Mouse (Mus musculus) bone marrow, adult 2 months (tissue): Measurements from ENCODE around the gene Narfl. TPM values are rescaled to one million over a fixed set of nuclear protein-coding genes. Genes with fewer than 3 reads are reported as not detected.

Experiments used
- H3K27ac ChIP-seq: fragments of 200-500 bp; 2 replicates; pipeline ENCODE4 v1.5.1; 2012; ENCODE audit warnings: low read depth, mild to moderate bottlenecking, control low read depth, inconsistent platforms, low read length; ENCODE audit not compliant: control insufficient read depth, poor library complexity, insufficient read depth
- H3K4me1 ChIP-seq: fragments of 200-500 bp; 2 replicates; pipeline ENCODE4 v1.6.1; 2011; ENCODE audit warnings: low read length; ENCODE audit not compliant: control insufficient read depth, insufficient read depth
- H3K4me3 ChIP-seq: fragments of 200-500 bp; replicated peaks from 2 replicates; pipeline ENCODE3; 2011; ENCODE audit warnings: mild to moderate bottlenecking, low read depth, low read length, control low read depth; ENCODE audit not compliant: control insufficient read depth
- CTCF ChIP-seq: fragments of 200-500 bp; IDR thresholded peaks from 2 replicates; pipeline ENCODE4 v1.5.1; 2011; ENCODE audit warnings: low read length, control low read depth; ENCODE audit not compliant: control insufficient read depth, insufficient read depth
- POLR2A ChIP-seq: fragments of 200-500 bp; IDR thresholded peaks from 2 replicates; pipeline ENCODE4 v1.6.1; 2011; ENCODE audit warnings: low read depth, mild to moderate bottlenecking, control low read depth, low read length, borderline replicate concordance; ENCODE audit not compliant: control insufficient read depth
- WGBS: fragments of 180-500 bp; shearing (Covaris S2); methylation state at CpG from one replicate; pipeline ENCODE4 v1.1.7; 2018; 5-methylcytosine and 5-hydroxymethylcytosine counted together
- polyA plus RNA-seq: library from polyadenylated mRNA; stranded (reverse); fragments of >200 nt; gene quantifications from 2 replicates; pipeline ENCODE4 v1.2.4, GENCODE M21; 2011; ENCODE audit warnings: low replicate concordance; ENCODE audit not compliant: missing spikeins, insufficient read depth, insufficient read length

Narfl gene
- polyA plus RNA-seq, 1 experiment = 17.0 TPM

DNA sequence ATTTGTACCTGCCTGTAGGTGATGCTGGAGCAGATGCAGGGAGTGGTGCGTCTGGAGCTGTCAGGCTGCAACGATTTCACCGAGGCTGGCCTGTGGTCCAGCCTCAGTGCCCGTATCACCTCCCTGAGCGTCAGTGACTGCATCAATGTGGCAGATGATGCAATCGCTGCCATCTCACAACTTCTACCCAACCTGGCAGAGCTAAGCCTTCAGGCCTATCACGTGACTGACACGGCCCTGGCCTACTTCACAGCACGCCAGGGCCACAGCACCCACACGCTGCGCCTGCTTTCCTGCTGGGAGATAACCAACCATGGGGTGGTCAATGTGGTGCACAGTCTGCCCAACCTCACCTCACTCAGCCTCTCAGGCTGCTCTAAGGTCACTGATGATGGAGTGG is 44.1 kb downstream of the Narfl start:
- no peak overlapping the region for H3K27ac ChIP-seq
- 68% methylated on average over 11 of the region's 11 CpGs for WGBS
- TF ChIP-seq CTCF = no peak
- TF ChIP-seq POLR2A = no peak

DNA sequence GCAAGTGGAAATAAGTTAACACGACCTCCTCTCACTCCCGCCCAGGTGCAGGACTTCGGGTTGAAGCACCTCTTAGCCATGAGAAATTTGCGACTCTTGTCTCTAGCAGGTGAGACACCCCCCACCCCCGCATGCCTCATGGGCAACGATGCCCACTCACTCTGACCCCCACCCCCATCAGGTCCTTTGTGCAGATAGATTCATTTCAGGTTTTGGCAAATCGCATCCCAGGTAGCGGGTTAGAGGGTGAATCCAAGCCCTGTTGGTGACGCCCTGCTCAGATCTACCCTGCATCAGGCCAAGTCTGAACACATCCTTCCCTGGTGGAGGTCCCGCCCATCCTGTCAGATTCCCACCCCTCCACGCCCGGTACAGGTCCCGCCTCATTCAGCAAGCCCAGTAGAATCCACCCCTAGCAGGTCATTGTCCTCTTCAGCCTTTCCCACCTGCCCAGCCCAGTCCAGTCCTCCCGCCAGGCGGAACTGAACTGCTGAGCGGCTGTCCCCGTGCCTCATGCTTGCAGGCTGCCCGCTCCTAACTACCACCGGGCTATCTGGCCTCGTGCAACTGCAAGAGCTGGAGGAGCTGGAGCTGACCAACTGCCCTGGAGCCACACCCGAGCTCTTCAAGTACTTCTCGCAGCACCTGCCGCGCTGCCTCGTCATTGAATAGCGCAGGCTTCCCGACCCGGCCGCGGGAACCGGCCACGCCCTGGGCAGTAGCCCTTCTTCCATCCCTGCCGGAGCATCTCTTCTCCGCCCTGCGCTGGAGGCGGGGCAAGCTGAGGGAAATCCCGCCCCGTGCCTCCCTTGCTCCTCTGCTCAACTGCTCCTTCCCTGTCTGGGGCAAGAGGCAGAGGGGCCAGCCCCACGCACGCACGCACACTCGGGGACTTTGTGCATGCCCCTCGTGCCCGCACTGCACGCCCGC is 45.5 kb downstream of the Narfl start:
- no peak overlapping the region for H3K4me3 ChIP-seq
- TF ChIP-seq CTCF = no peak
- WGBS = 8% methylated on average over 46 of the region's 46 CpGs

More for the DNA sequence above, 44.1 kb downstream of the Narfl start:
- no peak overlapping the region for H3K4me3 ChIP-seq
- no peaks in the 10 kb centered on the region for H3K4me1 ChIP-seq

DNA sequence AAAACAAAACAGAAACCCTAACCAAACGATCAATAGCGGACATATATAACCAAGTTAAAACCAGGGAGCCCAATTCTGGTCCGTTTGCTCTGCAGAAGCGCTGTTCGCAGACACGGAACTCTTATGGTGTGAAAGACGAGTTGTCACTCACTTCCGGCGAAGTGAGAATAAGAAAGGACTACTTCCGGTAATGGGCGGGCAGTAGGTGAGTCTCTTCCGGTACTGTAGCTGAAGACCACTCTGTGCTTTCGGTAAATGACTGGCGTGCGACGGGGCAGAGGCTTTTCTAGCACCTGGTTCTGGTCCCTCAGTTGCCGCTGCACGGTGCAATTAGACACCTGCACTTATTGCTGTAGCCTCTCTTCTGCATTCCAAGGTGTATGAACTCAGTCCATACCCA is 49.9 kb downstream of the Narfl start, which contains the start of gene Wdr24:
Wdr24 (plus strand) TSS at position 176 of the 400 bp plus-strand sequence.
- WGBS = 0% methylated on average over 18 of the region's 18 CpGs
- peaks cover 8% of the 10 kb centered on the region for H3K4me1 ChIP-seq

More for the DNA sequence above, 45.5 kb downstream of the Narfl start:
- H3K4me1 ChIP-seq = peaks cover 3% of the 10 kb centered on the region
- no peak overlapping the region for H3K27ac ChIP-seq

DNA sequence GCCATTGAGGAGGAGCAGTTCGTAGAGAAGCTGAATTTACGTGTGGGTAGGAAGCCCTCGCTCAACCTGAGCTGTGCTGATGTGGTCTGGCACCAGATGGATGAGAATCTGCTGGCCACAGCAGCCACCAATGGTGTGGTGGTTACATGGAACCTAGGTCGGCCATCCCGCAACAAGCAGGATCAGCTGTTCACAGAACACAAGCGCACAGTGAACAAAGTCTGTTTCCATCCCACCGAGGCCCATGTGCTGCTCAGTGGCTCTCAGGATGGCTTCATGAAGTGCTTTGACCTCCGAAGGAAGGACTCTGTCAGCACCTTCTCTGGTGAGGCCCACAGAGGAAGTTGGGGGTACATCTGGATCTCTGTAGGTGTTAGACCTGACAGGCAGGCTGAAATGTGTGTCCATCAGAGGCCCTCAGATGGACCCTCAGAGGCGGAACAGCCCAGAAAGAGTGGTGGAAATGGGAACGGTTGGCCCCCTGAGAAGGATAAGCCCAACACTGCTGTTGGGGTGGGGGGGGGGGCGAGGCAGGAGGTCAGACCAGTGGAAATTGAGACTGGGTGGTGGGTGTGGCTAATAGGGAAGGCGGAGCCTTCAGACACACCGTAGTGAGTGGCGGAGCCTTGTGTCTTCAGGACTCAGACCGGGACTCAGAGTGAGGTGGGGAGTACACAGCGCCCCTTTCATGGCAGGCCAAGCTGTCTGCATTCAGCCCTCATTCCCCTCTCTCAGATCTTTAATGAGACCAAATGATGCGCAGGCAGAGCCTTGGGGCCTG is 51.0 kb downstream of the Narfl start:
- H3K27ac ChIP-seq = no peak overlapping the region
- TF ChIP-seq POLR2A = no peak
- no peak for TF ChIP-seq CTCF
- H3K4me3 ChIP-seq = peak overlapping the region; percentile 89
- H3K4me1 ChIP-seq = peaks cover 10% of the 10 kb centered on the region
- WGBS = 78% methylated on average over 17 of the region's 17 CpGs

More for the DNA sequence above, 49.9 kb downstream of the Narfl start, which contains the start of gene Wdr24:
- H3K27ac ChIP-seq = 0 out of 2 replicates have a peak within 1 kb of the TSS, but pooled peaks have one; percentile 18
- peak within 1 kb of the TSS; percentile 89 for H3K4me3 ChIP-seq
- TF ChIP-seq POLR2A (no peak), CTCF (no peak)

DNA sequence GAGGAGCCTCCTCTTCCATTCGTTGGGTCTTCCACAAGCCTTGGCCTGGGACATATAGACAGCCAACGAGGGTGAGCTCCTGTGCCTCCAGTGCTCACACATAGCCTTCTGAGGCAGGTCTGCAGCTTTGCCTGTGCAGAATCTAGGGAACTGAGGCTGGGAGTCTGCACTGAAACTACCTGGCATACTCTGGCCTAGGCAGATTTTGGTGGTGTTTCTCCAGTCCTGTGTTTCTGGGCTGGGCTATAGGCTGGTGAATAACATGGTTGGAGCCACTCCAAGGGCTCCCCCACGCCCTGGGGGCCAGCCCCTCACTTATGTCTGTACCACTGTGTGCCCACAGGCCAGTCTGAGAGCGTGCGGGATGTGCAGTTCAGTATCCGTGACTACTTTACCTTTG is 51.7 kb downstream of the Narfl start:
- WGBS = 88% methylated on average over 6 of the region's 6 CpGs
- Histone ChIP-seq H3K27ac (no peak overlapping the region), H3K4me3 (no peak overlapping the region), H3K4me1 (peaks cover 10% of the 10 kb centered on the region)
- TF ChIP-seq POLR2A = no peak
- TF ChIP-seq CTCF = no peak

DNA sequence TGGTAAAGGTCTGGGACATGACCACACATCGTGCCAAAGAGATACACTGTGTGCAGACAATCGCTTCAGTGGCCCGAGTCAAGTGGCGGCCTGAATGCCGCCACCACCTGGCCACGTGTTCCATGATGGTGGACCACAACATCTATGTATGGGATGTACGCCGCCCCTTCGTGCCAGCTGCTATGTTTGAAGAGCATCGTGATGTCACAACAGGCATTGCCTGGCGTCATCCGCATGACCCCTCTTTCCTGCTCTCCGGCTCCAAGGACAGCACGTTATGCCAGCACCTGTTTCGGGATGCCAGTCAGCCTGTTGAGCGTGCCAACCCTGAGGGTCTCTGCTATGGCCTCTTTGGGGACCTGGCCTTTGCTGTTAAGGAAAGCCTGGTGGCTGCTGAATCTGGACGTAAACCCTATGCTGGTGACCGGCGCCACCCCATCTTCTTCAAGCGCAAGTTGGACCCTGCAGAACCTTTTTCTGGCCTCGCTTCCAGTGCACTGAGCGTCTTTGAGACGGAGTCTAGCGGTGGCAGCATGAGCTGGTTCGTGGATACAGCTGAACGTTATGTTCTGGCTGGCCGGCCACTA is 52.5 kb downstream of the Narfl start:
- TF ChIP-seq CTCF (no peak), POLR2A (no peak)
- WGBS = 92% methylated on average over 27 of the region's 27 CpGs
- Histone ChIP-seq H3K4me3 (no peak overlapping the region), H3K4me1 (peaks cover 10% of the 10 kb centered on the region), H3K27ac (no peak overlapping the region)

DNA sequence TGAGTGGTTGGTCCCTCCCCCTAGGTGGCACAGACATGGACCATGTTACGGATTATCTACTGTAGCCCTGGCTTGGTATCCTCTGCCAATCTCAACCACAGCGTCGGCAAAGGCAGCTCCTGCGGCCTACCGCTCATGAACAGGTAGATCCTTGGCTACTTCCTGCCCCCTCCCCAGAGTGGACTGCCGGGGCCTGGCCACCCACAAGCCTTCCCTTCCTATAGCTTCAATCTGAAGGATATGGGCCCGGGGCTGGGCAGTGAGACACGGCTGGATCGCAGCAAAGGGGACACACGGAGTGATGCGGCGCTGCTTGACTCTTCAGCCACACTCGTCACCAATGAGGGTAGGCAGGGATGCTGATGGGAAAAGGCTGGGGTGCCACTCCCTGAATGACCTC is 53.4 kb downstream of the Narfl start:
- TF ChIP-seq CTCF (no peak), POLR2A (no peak)
- Histone ChIP-seq H3K27ac (no peak overlapping the region), H3K4me3 (no peak overlapping the region), H3K4me1 (peaks cover 13% of the 10 kb centered on the region)
- 92% methylated on average over 13 of the region's 13 CpGs for WGBS
